Mouse (Mus musculus) liver, embryonic 12.5 days (tissue): ENCODE measurements at regions not wholly inside any gene's neighbourhood (a gene's known extent, or its start where the extent isn't known, plus 50 kb on each side); places are given as distances from the start of the nearest gene placed in this dataset.
"Not testable (repeated sequence)": the region's sequence is repeated elsewhere in the genome, so short reads cannot be mapped to it uniquely, and the experiment has no call there.

Source experiments
- ATAC-seq: fragments of 200-750 bp; cut with Nextera tagmentation; 2 replicates; pipeline ENCODE4 v1.8.0; 2017; ENCODE audit warnings: moderate number of reproducible peaks, mild to moderate bottlenecking, moderate library complexity
- H3K27ac ChIP-seq: fragments of 300-500 bp; sonication (generic); 2 replicates; pipeline ENCODE4 v1.5.1; 2016; ENCODE audit warnings: mild to moderate bottlenecking
- H3K27me3 ChIP-seq: fragments of 300-500 bp; sonication (generic); replicated peaks from 2 replicates; pipeline ENCODE4 v1.6.1; 2016; ENCODE audit warnings: mild to moderate bottlenecking, moderate library complexity
- H3K36me3 ChIP-seq: fragments of 300-500 bp; sonication (generic); 2 replicates; pipeline ENCODE4 v1.6.1; 2016; ENCODE audit warnings: mild to moderate bottlenecking, moderate library complexity
- H3K4me1 ChIP-seq: fragments of 300-500 bp; sonication (generic); 2 replicates; pipeline ENCODE4 v1.6.1; 2016
- H3K4me2 ChIP-seq: fragments of 300-500 bp; sonication (generic); 2 replicates; pipeline ENCODE4 v1.6.1; 2016; ENCODE audit warnings: mild to moderate bottlenecking, moderate library complexity
- H3K4me3 ChIP-seq: fragments of 300-500 bp; sonication (generic); 2 replicates; pipeline ENCODE4 v1.5.1; 2016; ENCODE audit warnings: mild to moderate bottlenecking, moderate library complexity
- H3K9ac ChIP-seq: fragments of 300-500 bp; sonication (generic); 2 replicates; pipeline ENCODE4 v1.6.1; 2016; ENCODE audit warnings: mild to moderate bottlenecking, moderate library complexity
- H3K9me3 ChIP-seq: fragments of 300-500 bp; sonication (generic); replicated peaks from 2 replicates; pipeline ENCODE4 v1.6.1; 2016; ENCODE audit warnings: mild to moderate bottlenecking, moderate library complexity
- whole genome bisulfite sequencing: fragments of 180-500 bp; shearing (Covaris S2); methylation state at CpG from one replicate; pipeline ENCODE4 v1.1.7; 2016; ENCODE audit not compliant: insufficient replicate concordance; 5-methylcytosine and 5-hydroxymethylcytosine counted together

DNA sequence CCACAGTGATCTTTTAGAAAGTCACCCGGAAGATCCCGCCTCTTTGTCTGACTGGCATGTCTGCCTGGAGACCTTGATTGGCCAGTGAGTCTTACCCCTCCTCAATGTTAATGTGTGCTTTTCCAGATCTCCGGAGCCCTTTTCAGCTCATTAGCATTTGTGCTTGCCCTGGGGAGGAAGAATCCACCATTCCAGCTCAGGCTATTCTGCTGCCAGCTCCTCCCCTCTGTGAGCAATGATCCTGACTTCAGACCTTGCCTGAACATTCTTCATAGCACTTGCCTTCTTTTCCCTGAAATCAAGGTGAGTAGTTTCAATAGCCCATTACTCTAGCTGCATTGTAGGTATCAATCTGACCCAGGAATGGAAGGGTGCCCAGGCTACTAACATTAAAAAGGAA lies 102.2 kb upstream of the Gm10767 start:
- WGBS, result 65% methylated on average over 3 of the region's 3 CpGs
- not testable (repeated sequence) for H3K4me3 ChIP-seq, H3K9ac ChIP-seq, H3K27me3 ChIP-seq, ATAC-seq, H3K36me3 ChIP-seq, H3K9me3 ChIP-seq, H3K27ac ChIP-seq, H3K4me2 ChIP-seq, H3K4me1 ChIP-seq

DNA sequence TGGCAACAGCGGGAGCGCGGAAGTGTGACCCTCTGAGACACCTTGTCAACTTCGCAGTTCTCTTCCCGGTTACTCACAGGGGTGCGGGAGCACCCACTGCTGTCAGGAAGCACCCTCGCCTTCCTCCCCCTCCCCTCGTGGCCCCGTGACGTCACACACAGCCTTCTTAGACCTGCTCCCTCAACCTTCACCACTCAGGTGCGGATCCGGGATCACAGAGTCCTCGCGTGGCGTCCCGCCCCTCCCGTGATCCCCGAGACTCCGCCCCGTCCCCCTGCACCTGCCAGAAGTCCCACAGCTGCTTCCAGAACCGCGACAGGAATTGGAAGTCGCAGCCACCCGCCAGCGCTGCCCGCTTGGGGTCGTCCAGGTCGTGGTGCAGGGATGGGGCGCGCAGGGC lies 97.1 kb upstream of the Gm10767 start:
- peak overlapping the region; percentile 47 for H3K4me2 ChIP-seq
- not testable (repeated sequence) for ATAC-seq, H3K4me1 ChIP-seq, H3K9ac ChIP-seq, H3K27ac ChIP-seq, H3K9me3 ChIP-seq, H3K36me3 ChIP-seq, H3K4me3 ChIP-seq, H3K27me3 ChIP-seq
- WGBS, result 7% methylated on average over 22 of the region's 30 CpGs
